Mouse (Mus musculus) C2C12 (cell line): ENCODE measurements around the gene Gpr37l1. TPM values are rescaled to one million over a fixed set of nuclear protein-coding genes. Genes with fewer than 3 reads are reported as not detected.

ENCODE experiments used
- H3K27me3 ChIP-seq: one replicate; pipeline ENCODE4 v1.6.1; 2011; ENCODE audit not compliant: control insufficient read depth, insufficient read depth, insufficient read length
- H3K36me3 ChIP-seq: one replicate; pipeline ENCODE4 v1.6.1; 2011; ENCODE audit not compliant: control insufficient read depth, insufficient read depth
- H3K4me3 ChIP-seq: one replicate; pipeline ENCODE4 v1.5.1; 2011; ENCODE audit warnings: mild to moderate bottlenecking, control low read depth; ENCODE audit not compliant: poor library complexity, insufficient read depth, severe bottlenecking
- H3K79me2 ChIP-seq: one replicate; pipeline ENCODE4 v1.6.1; 2011; ENCODE audit not compliant: control insufficient read depth, insufficient read depth
- H3K79me3 ChIP-seq: one replicate; pipeline ENCODE4 v1.6.1; 2011; ENCODE audit warnings: low read depth, control low read depth
- H3ac ChIP-seq: one replicate; pipeline ENCODE3; 2011; ENCODE audit warnings: low read depth; ENCODE audit not compliant: control insufficient read depth, insufficient read length
- CEBPB ChIP-seq: IDR thresholded peaks from one replicate; pipeline ENCODE4 v1.6.1; 2011; ENCODE audit warnings: low read depth, mild to moderate bottlenecking, control low read depth, moderate library complexity
- CTCF ChIP-seq: IDR thresholded peaks from one replicate; pipeline ENCODE4 v1.5.1; 2011; ENCODE audit not compliant: control insufficient read depth, insufficient read depth, insufficient read length
- FOSL1 ChIP-seq: IDR thresholded peaks from one replicate; pipeline ENCODE4 v1.8.0; 2011; ENCODE audit warnings: mild to moderate bottlenecking, low read length; ENCODE audit not compliant: poor library complexity, insufficient read depth, severe bottlenecking
- MAX ChIP-seq: IDR thresholded peaks from one replicate; pipeline ENCODE4 v1.6.1; 2011; ENCODE audit warnings: mild to moderate bottlenecking, control low read depth
- MYOD1 ChIP-seq: IDR thresholded peaks from one replicate; pipeline ENCODE4 v1.6.1; 2011; ENCODE audit warnings: low read depth; ENCODE audit not compliant: control insufficient read depth, insufficient read length
- MYOG ChIP-seq: IDR thresholded peaks from one replicate; pipeline ENCODE4 v1.6.1; 2011; ENCODE audit not compliant: control insufficient read depth, insufficient read length; ENCODE audit errors: extremely low read depth
- USF1 ChIP-seq: IDR thresholded peaks from one replicate; pipeline ENCODE4 v1.6.1; 2011; ENCODE audit warnings: low read depth, mild to moderate bottlenecking, control low read depth, moderate library complexity
- polyA plus RNA-seq: library from polyadenylated mRNA; unstranded; fragments of >200 nt; fragmentation: generic; extraction: Trizol; gene quantifications from one replicate; pipeline ENCODE4 v1.2.1, GENCODE M21; 2012; ENCODE audit warnings: missing spikeins

Gpr37l1 gene
- polyA plus RNA-seq, 1 experiment: not detected

DNA sequence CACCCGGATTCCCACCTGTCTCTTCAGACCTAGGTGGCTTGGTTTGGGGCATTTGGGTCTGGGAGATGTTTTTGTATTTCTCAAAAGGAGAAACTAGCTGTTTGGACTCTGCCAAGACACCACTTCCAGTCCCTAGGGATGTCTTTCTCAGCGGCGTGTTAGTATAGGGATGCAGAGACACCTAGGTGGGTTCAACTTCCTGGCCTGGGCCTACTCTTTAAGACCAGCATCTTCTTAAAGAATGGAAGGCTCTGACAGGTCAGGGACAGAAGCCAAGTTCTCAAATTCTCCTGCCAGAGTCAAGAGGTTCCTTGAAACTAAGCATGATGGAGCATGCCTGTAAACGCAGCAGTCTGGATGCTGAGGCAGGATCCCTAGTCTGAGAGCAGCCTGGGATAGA is 19.0 kb downstream of the Gpr37l1 start:
- Histone ChIP-seq H3K79me3 (peaks cover 42% of the 10 kb centered on the region), H3K79me2 (peaks cover 66% of the 10 kb centered on the region), H3K27me3 (no peaks in the 10 kb centered on the region), H3K4me3 (no peak overlapping the region), H3K36me3 (peaks cover 13% of the 10 kb centered on the region), H3ac (no peak overlapping the region)
- TF ChIP-seq FOSL1 (no peak), CTCF (no peak), USF1 (no peak), MYOD1 (no peak), MYOG (no peak)

DNA sequence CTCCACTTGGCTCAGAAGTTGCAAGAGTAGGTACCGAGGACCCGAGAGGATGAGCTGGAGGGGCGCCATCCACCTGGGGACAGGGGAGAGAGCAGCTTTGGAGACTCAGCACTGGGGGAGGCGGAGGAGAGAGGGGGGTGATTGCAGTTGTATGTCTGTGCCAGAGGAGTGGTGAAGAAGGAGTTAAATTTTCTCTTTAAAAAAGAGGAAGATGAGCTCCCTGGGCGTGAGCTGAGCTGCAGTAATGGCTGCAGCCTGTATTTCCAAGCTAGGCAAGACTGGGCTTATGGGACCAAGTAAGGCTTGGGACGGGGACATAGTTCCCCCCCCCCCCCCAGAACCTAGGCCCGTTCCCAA is 19.8 kb downstream of the Gpr37l1 start:
- H3K27me3 ChIP-seq: no peaks in the 10 kb centered on the region
- peaks cover 66% of the 10 kb centered on the region for H3K79me2 ChIP-seq
- TF ChIP-seq CTCF (no peak), USF1 (no peak), CEBPB (no peak), FOSL1 (no peak), MAX (no peak), MYOG (no peak), MYOD1 (no peak)
- H3K4me3 ChIP-seq: peak overlapping the region; percentile 93
- H3K79me3 ChIP-seq: peaks cover 41% of the 10 kb centered on the region
- peaks cover 13% of the 10 kb centered on the region for H3K36me3 ChIP-seq
- peak overlapping the region; percentile 98 for H3ac ChIP-seq

GRCm38 (mm10) chr1:135146946-135147701 is 20.4 kb downstream of the Gpr37l1 start:
- Histone ChIP-seq H3K79me2 (peaks cover 61% of the 10 kb centered on the region), H3K4me3 (peak overlapping the region; percentile 93)
- no peak for TF ChIP-seq MYOG
- TF ChIP-seq CEBPB: no peak
- peak; percentile 33 for TF ChIP-seq USF1
- TF ChIP-seq MYOD1: no peak
- TF ChIP-seq CTCF: no peak
- no peak for TF ChIP-seq MAX

GRCm38 (mm10) chr1:135146077-135146945 is 21.2 kb downstream of the Gpr37l1 start, which contains the start of gene Arl8a:
Arl8a (plus strand) TSS chr1:135146824.
- Histone ChIP-seq H3K4me3 (peak within 1 kb of the TSS; percentile 93), H3K79me2 (peaks cover 53% of the 10 kb centered on the region), H3K36me3 (peaks cover 5% of the 10 kb centered on the region), H3K79me3 (peaks cover 35% of the 10 kb centered on the region), H3ac (peak within 1 kb of the TSS; percentile 98), H3K27me3 (no peaks in the 10 kb centered on the region)
- TF ChIP-seq MAX: peak; percentile 13
- TF ChIP-seq FOSL1: no peak

More at GRCm38 (mm10) chr1:135146946-135147701, 20.4 kb downstream of the Gpr37l1 start:
- Histone ChIP-seq H3K27me3 (no peaks in the 10 kb centered on the region), H3K79me3 (peaks cover 37% of the 10 kb centered on the region), H3ac (peak overlapping the region; percentile 98), H3K36me3 (peaks cover 7% of the 10 kb centered on the region)

DNA sequence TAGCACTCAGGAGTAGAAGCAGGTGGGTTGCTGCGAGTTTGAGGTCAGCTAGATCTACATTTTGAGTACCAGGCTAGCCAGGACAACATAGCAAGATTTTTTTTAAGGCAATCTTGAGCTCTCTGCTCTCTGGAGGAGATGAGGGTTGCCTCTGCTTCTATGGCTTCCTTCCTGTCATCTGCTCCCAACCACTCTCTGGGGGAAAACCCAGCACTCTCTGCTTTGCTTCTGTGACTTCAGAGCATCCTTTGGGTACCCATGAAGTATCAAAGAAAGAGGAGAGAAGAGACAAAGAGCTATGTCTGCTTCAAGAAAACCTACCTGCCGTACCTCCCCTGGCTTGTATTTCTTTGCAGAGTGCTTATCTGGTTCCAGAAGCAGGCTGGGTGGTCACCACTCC is 23.5 kb downstream of the Gpr37l1 start:
- no peak overlapping the region for H3K4me3 ChIP-seq
- H3K36me3 ChIP-seq: peaks cover 5% of the 10 kb centered on the region
- H3K79me3 ChIP-seq: peaks cover 23% of the 10 kb centered on the region
- peaks cover 30% of the 10 kb centered on the region for H3K79me2 ChIP-seq
- no peak overlapping the region for H3ac ChIP-seq
- no peak for TF ChIP-seq CTCF
- TF ChIP-seq MYOG: no peak
- TF ChIP-seq MAX: no peak
- TF ChIP-seq CEBPB: no peak
- TF ChIP-seq FOSL1: no peak
- no peak for TF ChIP-seq MYOD1
- no peak for TF ChIP-seq USF1
- H3K27me3 ChIP-seq: no peaks in the 10 kb centered on the region
